ENCODE assay signal across 18 mouse cellular contexts in the genomic region with DNA sequence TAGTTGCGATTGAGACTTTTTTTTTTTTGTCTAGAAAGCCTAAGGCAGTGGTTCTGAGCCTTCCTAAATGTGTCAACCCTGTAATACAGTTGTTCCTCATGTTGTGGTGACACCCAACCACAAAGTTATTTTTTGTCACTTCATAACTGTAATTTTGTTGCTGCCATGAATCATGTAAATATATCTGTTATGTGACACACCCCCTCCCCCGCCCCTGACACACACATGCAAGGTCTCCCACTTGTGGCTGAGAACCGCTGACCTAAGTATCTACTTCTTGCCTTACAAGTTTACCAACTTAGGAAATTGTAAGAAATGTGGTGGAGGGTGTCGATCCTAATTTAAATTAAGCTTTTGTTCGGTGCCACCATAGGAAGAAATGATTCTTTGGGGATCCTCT. TPM values are rescaled to one million over a fixed set of nuclear protein-coding genes. Genes with fewer than 3 reads are reported as not detected.
"Had no signal": no experiment of that assay in that cellular context is flagged by ENCODE, and none has a peak within 500 bp of the region (broad histone marks: within the 10 kb centered on the region; RNA-seq: fewer than 3 reads in every experiment).

No protein-coding gene starts in this region.

- H3K4me2 ChIP-seq: neural tube, embryonic 15.5 days; stomach, embryonic 15.5 days had no signal

- H3K9ac ChIP-seq: neural tube, embryonic 15.5 days; stomach, embryonic 15.5 days had no signal

- H3K4me1 ChIP-seq: neural tube, embryonic 15.5 days; stomach, embryonic 15.5 days had no signal

- H3K36me3 ChIP-seq: neural tube, embryonic 15.5 days; stomach, embryonic 15.5 days had no signal

- H3K27ac ChIP-seq: neural tube, embryonic 15.5 days; stomach, embryonic 15.5 days; stomach, postnatal 0 days had no signal

- H3K9me3 ChIP-seq: stomach, embryonic 15.5 days had no signal

- H3K27me3 ChIP-seq: neural tube, embryonic 15.5 days; stomach, embryonic 15.5 days had no signal

- DNase-seq: retina, postnatal 1 day; right cerebral cortex, adult 18-20 months; right cerebral cortex, postnatal 14 days; right cerebral cortex, postnatal 25 days; right cerebral cortex, postnatal 4 days; spleen, adult 18-20 months; thymus, adult 18-20 months; thymus, adult 2 months; thymus, postnatal 14 days; thymus, postnatal 25 days; thymus, postnatal 36 days; thymus, postnatal 4 days had no signal

- H3K4me3 ChIP-seq: neural tube, embryonic 15.5 days; stomach, embryonic 15.5 days had no signal

RNA-seq across cellular contexts. Expression of a gene that starts 10.3 kb away (rescaled TPM):
- total RNA-seq: neutrophil, adult 5-6 weeks had no signal
- polyA plus RNA-seq: small intestine, adult 2 months; spleen, adult 2 months had no signal
